Mouse (Mus musculus) CH12.LX (cell line): ENCODE measurements at regions not wholly inside any gene's neighbourhood (a gene's known extent, or its start where the extent isn't known, plus 50 kb on each side); places are given as distances from the start of the nearest gene placed in this dataset.

Source experiments
- DNase-seq: peaks from one replicate; pipeline ENCODE4 v3.0.0-alpha.2; 2013; ENCODE audit errors: extremely low read depth
- H3K27ac ChIP-seq: 2 replicates; pipeline ENCODE4 v1.5.1; 2012; ENCODE audit warnings: low read depth, mild to moderate bottlenecking, control low read depth, moderate library complexity; ENCODE audit not compliant: insufficient read depth
- H3K27me3 ChIP-seq: replicated peaks from 2 replicates; pipeline ENCODE3; 2012; ENCODE audit warnings: inconsistent platforms
- H3K36me3 ChIP-seq, 2 experiments: replicated peaks in 1 of 2; 2 replicates each; pipeline versions ENCODE3 to v1.6.1; 2012; ENCODE audit warnings: inconsistent platforms in 1 of 2, low read length in 1 of 2, mild to moderate bottlenecking in 1 of 2, mixed read lengths in 1 of 2, moderate library complexity in 1 of 2; ENCODE audit not compliant: control insufficient read depth in 1 of 2, insufficient read depth in 1 of 2
- H3K4me1 ChIP-seq, 2 experiments: 2 replicates each; pipeline ENCODE4 v1.6.1; 2012; ENCODE audit warnings: inconsistent platforms in 1 of 2, moderate library complexity in 1 of 2; ENCODE audit not compliant: insufficient read depth in 2 of 2, control insufficient read depth in 1 of 2
- H3K4me2 ChIP-seq: 2 replicates; pipeline ENCODE4 v1.6.1; 2012; ENCODE audit warnings: low read depth, mild to moderate bottlenecking, control low read depth; ENCODE audit not compliant: poor library complexity, insufficient read depth, severe bottlenecking
- H3K4me3 ChIP-seq, 3 experiments: fragments of 150-350 bp in 1 of 3; sonication (generic) in 1 of 3; replicated peaks in 1 of 3; 2 replicates each; pipeline versions ENCODE3 to v1.5.1; 2011 to 2012; ENCODE audit warnings: low read depth in 2 of 3, low read length in 2 of 3, mild to moderate bottlenecking in 2 of 3, moderate library complexity in 2 of 3, control low read depth in 1 of 3, improper control_type of control experiment in 1 of 3, inconsistent platforms in 1 of 3, mixed read lengths in 1 of 3; ENCODE audit not compliant: poor library complexity in 1 of 3
- H3K79me2 ChIP-seq: replicated peaks from 2 replicates; pipeline ENCODE4 v1.6.1; 2012; ENCODE audit warnings: mild to moderate bottlenecking, moderate library complexity; ENCODE audit not compliant: control insufficient read depth, poor library complexity, insufficient read depth, severe bottlenecking; ENCODE audit errors: extremely low read depth
- H3K9ac ChIP-seq: 2 replicates; pipeline ENCODE4 v1.6.1; 2012; ENCODE audit warnings: low read depth, mild to moderate bottlenecking, control low read depth, moderate library complexity; ENCODE audit not compliant: insufficient read depth
- H3K9me3 ChIP-seq: replicated peaks from 2 replicates; pipeline ENCODE3; 2012; ENCODE audit warnings: low read length, inconsistent platforms, mixed read lengths
- CHD2 ChIP-seq: IDR thresholded peaks from 2 replicates; pipeline ENCODE4 v1.6.1; 2011; ENCODE audit warnings: low read length, improper control_type of control experiment
- EP300 ChIP-seq: IDR thresholded peaks from 2 replicates; pipeline ENCODE4 v1.6.1; 2011; ENCODE audit warnings: low read length, improper control_type of control experiment
- GABPA ChIP-seq: IDR thresholded peaks from 2 replicates; pipeline ENCODE4 v1.6.1; 2012; ENCODE audit warnings: low read depth, low read length, improper control_type of control experiment, inconsistent platforms; ENCODE audit not compliant: insufficient replicate concordance
- HCFC1 ChIP-seq: IDR thresholded peaks from 2 replicates; pipeline ENCODE4 v1.6.1; 2012; ENCODE audit warnings: low read depth, mild to moderate bottlenecking, inconsistent platforms, low read length, improper control_type of control experiment
- IRF4 ChIP-seq: IDR thresholded peaks from 2 replicates; pipeline ENCODE4 v1.6.1; 2014; ENCODE audit warnings: low read depth, mild to moderate bottlenecking, inconsistent platforms, low read length, improper control_type of control experiment
- KAT2A ChIP-seq: IDR thresholded peaks from 2 replicates; pipeline ENCODE4 v1.6.1; 2012; ENCODE audit warnings: low read length, improper control_type of control experiment, inconsistent platforms; ENCODE audit not compliant: insufficient replicate concordance
- MEF2A ChIP-seq: IDR thresholded peaks from 2 replicates; pipeline ENCODE4 v1.6.1; 2014; ENCODE audit warnings: low read depth, mild to moderate bottlenecking, inconsistent platforms, low read length, improper control_type of control experiment, borderline replicate concordance
- MXI1 ChIP-seq: IDR thresholded peaks from 2 replicates; pipeline ENCODE4 v1.6.1; 2011; ENCODE audit warnings: mild to moderate bottlenecking, low read depth, low read length, improper control_type of control experiment
- MYC ChIP-seq: IDR thresholded peaks from 2 replicates; pipeline ENCODE4 v1.6.1; 2011; ENCODE audit warnings: low read depth, mild to moderate bottlenecking, improper control_type of control experiment, low read length
- PAX5 ChIP-seq: IDR thresholded peaks from 2 replicates; pipeline ENCODE4 v1.6.1; 2012; ENCODE audit warnings: low read length, inconsistent platforms, mixed read lengths
- POLR2AphosphoS2 ChIP-seq: IDR thresholded peaks from 2 replicates; pipeline ENCODE4 v1.6.1; 2011; ENCODE audit warnings: low read depth, low read length, improper control_type of control experiment
- RAD21 ChIP-seq: IDR thresholded peaks from 2 replicates; pipeline ENCODE4 v1.6.1; 2011; ENCODE audit warnings: low read depth, mild to moderate bottlenecking, low read length, improper control_type of control experiment, moderate library complexity
- TBP ChIP-seq: conservative IDR thresholded peaks from 2 replicates; pipeline ENCODE4 v1.6.1; 2011; ENCODE audit warnings: low read depth, low read length, improper control_type of control experiment
- TCF12 ChIP-seq: IDR thresholded peaks from 2 replicates; pipeline ENCODE4 v1.6.1; 2014; ENCODE audit warnings: low read depth, mild to moderate bottlenecking, inconsistent platforms, low read length, improper control_type of control experiment
- UBTF ChIP-seq: IDR thresholded peaks from 2 replicates; pipeline ENCODE4 v1.6.1; 2012; ENCODE audit warnings: low read depth, mild to moderate bottlenecking, inconsistent platforms, low read length, improper control_type of control experiment, moderate library complexity
- USF1 ChIP-seq: IDR thresholded peaks from 2 replicates; pipeline ENCODE4 v1.6.1; 2014; ENCODE audit warnings: low read depth, mild to moderate bottlenecking, inconsistent platforms, low read length, improper control_type of control experiment
- dilution Hi-C: fragments of 300-500 bp; cut with MboI; formaldehyde crosslinking; loops from 2 replicates; pipeline ENCODE4 v1.14.3; 2020; ENCODE audit warnings: low sequenced_read_pairs; ENCODE audit not compliant: extremely low pct_unique_long_range_greater_than_20kb, extremely low pct_ligation_motif_present
- in situ Hi-C: fragments of 300-500 bp; cut with MboI; formaldehyde crosslinking; loops from 3 replicates; pipeline ENCODE4 v1.14.3; 2019; ENCODE audit warnings: low sequenced_read_pairs, low pct_ligation_motif_present, low pct_unique_long_range_greater_than_20kb, mixed read lengths

- Histone ChIP-seq H3K4me2 (no peak overlapping the region), H3K9me3 (peaks cover 29% of the 10 kb centered on the region), H3K36me3 (no peaks in the 10 kb centered on the region), H3K4me3 (no peak overlapping the region), H3K4me1 (no peaks in the 10 kb centered on the region), H3K27me3 (no peaks in the 10 kb centered on the region), H3K79me2 (no peaks in the 10 kb centered on the region), H3K27ac (no peak overlapping the region), H3K9ac (no peak overlapping the region)
- dilution Hi-C loops (no loop called here), in situ Hi-C loops (no loop called here)
- no peak for TF ChIP-seq USF1
- no peak for DNase-seq
Observed at GRCm38 (mm10) chr15:50449604-50450003, 3435.1 kb upstream of the Gm7489 start.

- H3K36me3 ChIP-seq, result no peaks in the 10 kb centered on the region
- no peak overlapping the region for H3K27ac ChIP-seq
- no peak for TF ChIP-seq HCFC1
- no peak for TF ChIP-seq IRF4
- TF ChIP-seq GABPA, result no peak
- TF ChIP-seq UBTF, result no peak
- TF ChIP-seq KAT2A, result no peak
- no peak for TF ChIP-seq MYC
- no peak for TF ChIP-seq CHD2
- TF ChIP-seq MXI1, result no peak
- no peak for TF ChIP-seq POLR2AphosphoS2
- TF ChIP-seq TBP, result no peak
- TF ChIP-seq EP300, result no peak
- no peak for TF ChIP-seq PAX5
- TF ChIP-seq RAD21, result no peak
- TF ChIP-seq MEF2A, result no peak
- TF ChIP-seq TCF12, result no peak
- DNase-seq, result no peak
- H3K9me3 ChIP-seq, result peaks cover 37% of the 10 kb centered on the region
- H3K4me2 ChIP-seq, result no peak overlapping the region
- H3K79me2 ChIP-seq, result no peaks in the 10 kb centered on the region
- dilution Hi-C loops (no loop called here), in situ Hi-C loops (no loop called here)
- H3K9ac ChIP-seq, result no peak overlapping the region
- H3K27me3 ChIP-seq, result no peaks in the 10 kb centered on the region
- H3K4me1 ChIP-seq, result no peaks in the 10 kb centered on the region
- no peak overlapping the region for H3K4me3 ChIP-seq
Observed at GRCm38 (mm10) chr15:50472626-50473025, 3412.1 kb upstream of the Gm7489 start.
